Mouse (Mus musculus) hindlimb bud, embryonic 11.5 days (tissue): ENCODE measurements around the gene Inhbe.

Experiments
- DNase-seq: peaks from one replicate; pipeline ENCODE4 v3.0.0-alpha.2; 2012; ENCODE audit warnings: low read depth, low spot score; ENCODE audit errors: extremely low spot score

Inhbe gene

GRCm38 (mm10) chr10:127346173-127346572, 8.0 kb downstream of the Inhbe start:
- no peak for DNase-seq

- DNase-seq = no peak
Measured at GRCm38 (mm10) chr10:127343029-127343428, 11.2 kb downstream of the Inhbe start.

GRCm38 (mm10) chr10:127341891-127342639, 12.1 kb downstream of the Inhbe start, which contains the start of gene Gli1:
Gene Gli1, minus strand, starts transcription at chr10:127341974.
- DNase-seq = peak; percentile 91

- DNase-seq = no peak
Measured at GRCm38 (mm10) chr10:127341360-127341690, 12.9 kb downstream of the Inhbe start.

- no peak for DNase-seq
Measured at GRCm38 (mm10) chr10:127340577-127341359, 13.4 kb downstream of the Inhbe start.

GRCm38 (mm10) chr10:127339683-127340576, 14.3 kb downstream of the Inhbe start:
- no peak for DNase-seq

GRCm38 (mm10) chr10:127338930-127339682, 15.1 kb downstream of the Inhbe start:
- peak; percentile 98 for DNase-seq

GRCm38 (mm10) chr10:127337536-127338099, 16.6 kb downstream of the Inhbe start:
- DNase-seq = no peak

GRCm38 (mm10) chr10:127336952-127337351, 17.3 kb downstream of the Inhbe start:
- no peak for DNase-seq

- DNase-seq = no peak
Measured at GRCm38 (mm10) chr10:127335271-127335670, 18.9 kb downstream of the Inhbe start.

GRCm38 (mm10) chr10:127333152-127333551, 21.1 kb downstream of the Inhbe start:
- DNase-seq = no peak

GRCm38 (mm10) chr10:127332211-127332874, 21.9 kb downstream of the Inhbe start:
- DNase-seq = no peak

GRCm38 (mm10) chr10:127330212-127330611, 24.0 kb downstream of the Inhbe start:
- DNase-seq = no peak

GRCm38 (mm10) chr10:127327461-127328145, 26.6 kb downstream of the Inhbe start:
- no peak for DNase-seq

- no peak for DNase-seq
Measured at GRCm38 (mm10) chr10:127326828-127327227, 27.4 kb downstream of the Inhbe start.

GRCm38 (mm10) chr10:127326017-127326801, 28.0 kb downstream of the Inhbe start:
- DNase-seq = no peak

- no peak for DNase-seq
Measured at GRCm38 (mm10) chr10:127325454-127326016, 28.7 kb downstream of the Inhbe start.

GRCm38 (mm10) chr10:127324495-127324894, 29.7 kb downstream of the Inhbe start:
- DNase-seq = no peak
